Mouse (Mus musculus) limb, embryonic 15.5 days (tissue): ENCODE data around the gene Adad1. TPM values are rescaled to one million over a fixed set of nuclear protein-coding genes. Genes with fewer than 3 reads are reported as not detected.

Experiments
- ATAC-seq: fragments of 200-750 bp; cut with Nextera tagmentation; 2 replicates; pipeline ENCODE4 v1.8.0; 2017; ENCODE audit warnings: low read depth, moderate TSS enrichment; ENCODE audit not compliant: insufficient number of reproducible peaks, low FRiP score, low TSS enrichment
- H3K27ac ChIP-seq: fragments of 300-500 bp; sonication (generic); 2 replicates; pipeline ENCODE4 v1.5.1; 2015; ENCODE audit warnings: moderate library complexity, mild to moderate bottlenecking, inconsistent platforms
- H3K27me3 ChIP-seq: fragments of 300-500 bp; sonication (generic); 2 replicates; pipeline ENCODE4 v1.6.1; 2015; ENCODE audit warnings: inconsistent platforms
- H3K36me3 ChIP-seq: fragments of 300-500 bp; sonication (generic); 2 replicates; pipeline ENCODE4 v1.6.1; 2015; ENCODE audit warnings: inconsistent platforms
- H3K4me1 ChIP-seq: fragments of 300-500 bp; sonication (generic); 2 replicates; pipeline ENCODE4 v1.6.1; 2015; ENCODE audit warnings: inconsistent platforms
- H3K4me2 ChIP-seq: fragments of 300-500 bp; sonication (generic); 2 replicates; pipeline ENCODE4 v1.6.1; 2015; ENCODE audit warnings: mild to moderate bottlenecking, inconsistent platforms
- H3K4me3 ChIP-seq: fragments of 300-500 bp; sonication (generic); 2 replicates; pipeline ENCODE4 v1.5.1; 2015; ENCODE audit warnings: mild to moderate bottlenecking, inconsistent platforms
- H3K9ac ChIP-seq: fragments of 300-500 bp; sonication (generic); 2 replicates; pipeline ENCODE4 v1.6.1; 2015; ENCODE audit warnings: inconsistent platforms
- H3K9me3 ChIP-seq: fragments of 300-500 bp; sonication (generic); 2 replicates; pipeline ENCODE4 v1.6.1; 2016; ENCODE audit warnings: inconsistent platforms
- WGBS: fragments of 180-500 bp; shearing (Covaris S2); methylation state at CpG from one replicate; pipeline ENCODE4 v1.1.7; 2015; 5-methylcytosine and 5-hydroxymethylcytosine counted together
- polyA plus RNA-seq: library from polyadenylated mRNA; unstranded; fragments of >200 nt; fragmentation: Nextera tagmentation; extraction: Ambion mirVana; gene quantifications from 2 replicates; pipeline ENCODE4 v1.2.1, GENCODE M21; 2015

Adad1 gene
- 0.37 and 0.46 TPM in 2 replicates for polyA plus RNA-seq

GRCm38 (mm10) chr3:37063406-37063805 is at the start of gene Adad1:
TSS of gene Adad1 (plus strand) at chr3:37063527.
- H3K27ac ChIP-seq, result no peak within 1 kb of the TSS
- ATAC-seq, result no peak
- peak within 1 kb of the TSS; percentile 45 for H3K4me2 ChIP-seq
- peak within 1 kb of the TSS; percentile 33 for H3K4me3 ChIP-seq
- no peaks in the 10 kb centered on the region for H3K9me3 ChIP-seq
- no peak within 1 kb of the TSS for H3K9ac ChIP-seq
- no peaks in the 10 kb centered on the region for H3K27me3 ChIP-seq
- no peaks in the 10 kb centered on the region for H3K36me3 ChIP-seq
- 49% methylated on average over 39 of the region's 39 CpGs for WGBS
- H3K4me1 ChIP-seq, result no peaks in the 10 kb centered on the region

DNA sequence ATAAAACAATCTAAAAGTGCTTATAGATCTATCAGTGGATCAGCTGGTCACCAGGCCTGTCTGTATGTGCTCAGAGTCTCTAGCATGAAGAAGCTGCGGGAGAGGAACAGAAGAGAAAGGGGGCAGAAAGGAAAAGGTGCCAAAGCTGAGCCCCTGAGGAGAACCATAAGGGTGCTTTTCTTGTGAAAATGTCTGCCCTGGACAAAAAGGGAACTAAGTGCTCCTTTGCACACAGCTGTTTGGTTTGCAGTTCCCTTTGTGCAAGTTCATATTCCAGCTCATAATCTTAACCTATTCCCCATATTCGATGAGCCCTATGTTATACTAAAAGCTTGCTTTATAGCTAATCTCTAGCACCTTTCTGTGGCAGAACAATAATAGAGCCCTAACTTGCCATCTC is 25.3 kb upstream of the Adad1 start:
- ATAC-seq, result no peak
- Histone ChIP-seq H3K27ac (no peak overlapping the region), H3K9ac (no peak overlapping the region), H3K36me3 (peaks cover 35% of the 10 kb centered on the region), H3K27me3 (no peaks in the 10 kb centered on the region), H3K9me3 (no peaks in the 10 kb centered on the region), H3K4me3 (no peak overlapping the region), H3K4me2 (no peak overlapping the region), H3K4me1 (no peaks in the 10 kb centered on the region)
- 81% methylated on average over 2 of the region's 2 CpGs for WGBS

DNA sequence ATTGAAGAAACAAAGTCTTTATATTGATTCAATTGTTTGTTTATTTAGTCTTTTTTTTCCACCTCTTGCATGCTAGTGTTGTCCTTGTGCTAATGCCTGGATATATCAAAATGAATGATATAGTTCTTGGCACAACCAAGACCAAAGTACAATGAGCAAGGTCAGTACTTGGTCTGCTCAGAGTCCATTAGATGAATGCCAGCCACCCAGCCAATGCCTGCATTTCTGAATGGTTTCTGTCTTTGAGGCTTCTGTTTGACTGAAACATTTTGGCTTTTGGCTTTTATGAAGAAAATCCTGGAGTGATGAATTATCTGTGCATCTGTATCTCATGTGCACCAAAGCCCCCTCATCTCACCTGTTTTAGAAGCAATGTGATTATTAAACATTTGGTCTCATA is 23.5 kb upstream of the Adad1 start:
- peaks cover 46% of the 10 kb centered on the region for H3K36me3 ChIP-seq
- ATAC-seq, result no peak
- no peaks in the 10 kb centered on the region for H3K4me1 ChIP-seq
- H3K9me3 ChIP-seq, result no peaks in the 10 kb centered on the region
- H3K27me3 ChIP-seq, result no peaks in the 10 kb centered on the region
- H3K9ac ChIP-seq, result no peak overlapping the region
- H3K4me2 ChIP-seq, result no peak overlapping the region
- H3K27ac ChIP-seq, result no peak overlapping the region
- H3K4me3 ChIP-seq, result no peak overlapping the region

- Histone ChIP-seq H3K9me3 (no peaks in the 10 kb centered on the region), H3K4me3 (no peak overlapping the region), H3K27ac (no peak overlapping the region), H3K9ac (no peak overlapping the region), H3K4me2 (no peak overlapping the region), H3K4me1 (no peaks in the 10 kb centered on the region), H3K27me3 (no peaks in the 10 kb centered on the region), H3K36me3 (peaks cover 22% of the 10 kb centered on the region)
- WGBS, result 100% methylated on average over 1 of the region's 1 CpGs
- no peak for ATAC-seq
These were observed 11.8 kb upstream of the Adad1 start for GRCm38 (mm10) chr3:37051491-37051890.

GRCm38 (mm10) chr3:37073211-37073610 is 9.9 kb downstream of the Adad1 start:
- no peaks in the 10 kb centered on the region for H3K36me3 ChIP-seq
- no peak for ATAC-seq
- no peak overlapping the region for H3K4me3 ChIP-seq
- H3K27ac ChIP-seq, result no peak overlapping the region
- no peak overlapping the region for H3K9ac ChIP-seq
- no peaks in the 10 kb centered on the region; the same call in 1 of the 2 replicates for H3K9me3 ChIP-seq
- no peak overlapping the region for H3K4me2 ChIP-seq
- H3K4me1 ChIP-seq, result no peaks in the 10 kb centered on the region
- no peaks in the 10 kb centered on the region for H3K27me3 ChIP-seq

DNA sequence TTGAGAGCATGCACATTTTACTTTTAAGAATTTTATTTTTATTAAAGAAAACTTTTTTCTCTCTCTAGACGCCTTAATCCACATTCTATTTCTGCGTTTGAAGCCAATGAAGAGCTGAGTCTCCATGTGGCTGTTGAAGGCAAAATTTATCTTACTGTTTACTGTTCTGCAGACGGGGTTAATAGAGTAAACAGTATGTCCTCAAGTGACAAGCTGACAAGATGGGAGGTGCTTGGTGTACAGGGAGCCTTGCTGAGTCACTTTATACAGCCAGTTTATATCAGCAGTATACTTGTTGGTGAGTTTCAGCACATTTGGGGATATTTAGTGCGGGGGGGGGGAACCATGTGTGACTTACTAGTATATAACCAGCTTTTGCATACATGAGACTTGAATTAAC is 21.5 kb downstream of the Adad1 start:
- Histone ChIP-seq H3K27me3 (no peaks in the 10 kb centered on the region), H3K4me3 (no peak overlapping the region), H3K4me2 (no peak overlapping the region), H3K27ac (no peak overlapping the region), H3K4me1 (no peaks in the 10 kb centered on the region), H3K36me3 (no peaks in the 10 kb centered on the region), H3K9ac (no peak overlapping the region), H3K9me3 (no peaks in the 10 kb centered on the region)
- 73% methylated on average over 4 of the region's 4 CpGs for WGBS
- ATAC-seq, result no peak

GRCm38 (mm10) chr3:37090721-37091120 is 27.4 kb downstream of the Adad1 start:
- no peak for ATAC-seq
- H3K4me1 ChIP-seq, result no peaks in the 10 kb centered on the region
- H3K27me3 ChIP-seq, result no peaks in the 10 kb centered on the region
- H3K36me3 ChIP-seq, result no peaks in the 10 kb centered on the region
- no peak overlapping the region for H3K27ac ChIP-seq
- no peak overlapping the region for H3K9ac ChIP-seq
- no peak overlapping the region for H3K4me2 ChIP-seq
- H3K4me3 ChIP-seq, result no peak overlapping the region
- no peaks in the 10 kb centered on the region for H3K9me3 ChIP-seq

DNA sequence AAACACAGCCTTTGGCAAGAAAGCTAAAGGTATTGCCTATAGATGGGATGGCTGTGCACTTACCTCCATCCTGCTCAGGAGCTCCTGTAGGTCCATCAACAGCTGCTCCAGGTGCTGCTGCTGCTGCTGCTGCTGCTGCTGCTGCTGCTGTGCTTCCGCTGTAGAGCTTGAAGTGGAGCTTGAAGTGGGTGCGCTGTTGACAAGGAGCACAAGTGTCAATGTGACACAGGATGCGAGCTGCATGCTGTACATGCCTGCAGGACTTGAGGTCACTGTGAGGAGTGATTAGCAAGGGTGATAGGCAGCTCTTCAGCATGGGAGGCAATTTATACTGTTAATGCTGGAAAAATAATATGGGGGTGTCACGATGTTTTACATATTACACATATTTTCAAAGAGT is 62.3 kb downstream of the Adad1 start, which contains the start of gene Il2:
Gene Il2 (minus strand): TSS at position 305 of the 400 bp plus-strand sequence.
- 73% methylated on average over 4 of the region's 4 CpGs for WGBS
- peaks cover 7% of the 10 kb centered on the region; the same call in 1 of the 2 replicates for H3K4me1 ChIP-seq
- H3K27me3 ChIP-seq, result no peaks in the 10 kb centered on the region
- no peak for ATAC-seq
- H3K9me3 ChIP-seq, result no peaks in the 10 kb centered on the region
- H3K36me3 ChIP-seq, result no peaks in the 10 kb centered on the region
- H3K27ac ChIP-seq, result no peak within 1 kb of the TSS
- no peak within 1 kb of the TSS for H3K4me3 ChIP-seq
- H3K9ac ChIP-seq, result no peak within 1 kb of the TSS
- no peak within 1 kb of the TSS for H3K4me2 ChIP-seq

GRCm38 (mm10) chr3:37126162-37126561 is 62.8 kb downstream of the Adad1 start:
- Histone ChIP-seq H3K4me1 (peaks cover 7% of the 10 kb centered on the region; the same call in 1 of the 2 replicates), H3K27ac (no peak overlapping the region), H3K4me2 (no peak overlapping the region), H3K36me3 (no peaks in the 10 kb centered on the region), H3K27me3 (no peaks in the 10 kb centered on the region), H3K9me3 (no peaks in the 10 kb centered on the region), H3K4me3 (no peak overlapping the region), H3K9ac (no peak overlapping the region)
- no peak for ATAC-seq
- 71% methylated on average over 4 of the region's 4 CpGs for WGBS

DNA sequence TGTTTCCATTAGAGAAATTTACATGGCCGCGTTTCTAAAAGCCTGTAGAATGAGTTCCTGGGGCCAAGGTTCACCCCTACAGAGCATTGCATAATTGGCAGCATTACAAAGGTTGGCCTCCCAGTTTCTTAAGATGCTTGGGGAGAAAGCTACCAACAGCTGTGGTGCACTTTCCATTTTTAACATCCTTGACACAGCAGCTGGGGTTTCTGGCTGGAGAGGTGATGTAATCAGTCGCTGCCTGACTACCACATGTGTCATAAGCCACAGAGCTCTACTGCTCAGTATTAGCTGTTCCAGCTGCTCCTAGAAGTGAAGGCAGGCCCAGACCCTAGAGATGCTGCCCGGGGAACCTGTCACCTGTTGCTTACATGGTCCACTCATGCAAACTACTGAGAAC is 64.9 kb downstream of the Adad1 start:
- WGBS, result 26% methylated on average over 4 of the region's 4 CpGs
- ATAC-seq, result peak; percentile 72; the same call in 1 of the 2 replicates
- H3K9ac ChIP-seq, result no peak overlapping the region

GRCm38 (mm10) chr3:37129063-37129462 is 65.7 kb downstream of the Adad1 start:
- Histone ChIP-seq H3K27me3 (no peaks in the 10 kb centered on the region), H3K36me3 (no peaks in the 10 kb centered on the region), H3K4me1 (peaks cover 7% of the 10 kb centered on the region; the same call in 1 of the 2 replicates), H3K4me2 (no peak overlapping the region), H3K27ac (no peak overlapping the region), H3K9me3 (no peaks in the 10 kb centered on the region), H3K9ac (no peak overlapping the region), H3K4me3 (no peak overlapping the region)
- ATAC-seq, result no peak
- WGBS, result 62% methylated on average over 2 of the region's 2 CpGs

More for the DNA sequence above, 64.9 kb downstream of the Adad1 start:
- H3K36me3 ChIP-seq, result no peaks in the 10 kb centered on the region
- H3K27ac ChIP-seq, result no peak overlapping the region
- H3K27me3 ChIP-seq, result no peaks in the 10 kb centered on the region
- no peak overlapping the region for H3K4me2 ChIP-seq
- H3K4me1 ChIP-seq, result peaks cover 7% of the 10 kb centered on the region; the same call in 1 of the 2 replicates
- no peak overlapping the region for H3K4me3 ChIP-seq
- no peaks in the 10 kb centered on the region for H3K9me3 ChIP-seq

DNA sequence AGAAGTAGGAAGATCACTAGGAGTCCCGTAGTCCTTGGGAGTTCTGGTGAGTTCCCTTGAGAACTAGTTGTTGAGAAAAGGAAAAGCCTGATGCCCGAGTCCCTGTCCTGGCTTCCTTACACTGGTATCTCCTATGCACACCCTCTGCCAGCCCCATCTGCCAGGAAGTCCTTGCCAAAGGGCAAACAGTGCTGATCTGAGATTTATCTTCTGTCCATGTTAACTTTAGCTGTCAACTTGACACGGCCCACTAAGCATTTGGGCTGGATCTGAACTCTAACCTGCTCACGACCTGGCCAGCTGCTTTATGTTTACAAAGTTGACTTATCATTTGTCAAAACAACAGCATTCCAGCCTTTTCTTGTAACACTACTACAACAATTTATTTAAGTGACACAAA is 73.9 kb downstream of the Adad1 start:
- 68% methylated on average over 4 of the region's 4 CpGs for WGBS
- Histone ChIP-seq H3K27me3 (no peaks in the 10 kb centered on the region), H3K36me3 (no peaks in the 10 kb centered on the region), H3K4me2 (no peak overlapping the region), H3K9ac (no peak overlapping the region), H3K27ac (no peak overlapping the region), H3K4me1 (no peaks in the 10 kb centered on the region), H3K9me3 (no peaks in the 10 kb centered on the region), H3K4me3 (no peak overlapping the region)
- ATAC-seq, result no peak

- WGBS, result 88% methylated on average over 3 of the region's 3 CpGs
- Histone ChIP-seq H3K36me3 (no peaks in the 10 kb centered on the region), H3K4me3 (no peak overlapping the region), H3K4me2 (no peak overlapping the region), H3K27ac (no peak overlapping the region), H3K4me1 (no peaks in the 10 kb centered on the region), H3K9ac (no peak overlapping the region), H3K27me3 (no peaks in the 10 kb centered on the region), H3K9me3 (no peaks in the 10 kb centered on the region)
- no peak for ATAC-seq
These were observed 75.9 kb downstream of the Adad1 start for GRCm38 (mm10) chr3:37139192-37139591.
